8 mouse cellular contexts compared by ENCODE assay signal in the genomic region with DNA sequence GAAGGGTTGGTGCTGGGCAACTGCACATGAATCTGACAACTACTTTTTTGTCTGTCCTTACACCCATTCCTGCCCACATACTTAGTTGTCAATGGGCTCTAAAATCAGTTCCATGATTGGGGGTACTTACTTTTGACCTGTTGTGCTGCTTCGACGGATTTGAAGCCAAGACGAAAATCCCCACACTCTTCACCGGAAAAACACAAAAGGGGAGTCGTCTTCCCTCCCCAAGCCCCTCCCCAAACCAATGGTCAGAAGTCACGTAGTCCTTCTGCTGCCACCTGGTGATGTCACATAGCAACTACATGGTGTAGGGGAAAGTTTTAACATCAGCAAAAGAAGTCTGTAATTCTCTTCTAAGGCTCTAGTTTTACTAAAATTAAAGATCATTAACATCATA. TPM values are rescaled to one million over a fixed set of nuclear protein-coding genes. Genes with fewer than 3 reads are reported as not detected.
A peak's percentile ranks its signal among the peaks of the same experiment; 100 is the strongest.
DNase-seq lines count a peak whose midpoint lies in the region; ATAC-seq and TF ChIP-seq lines count a peak whose summit lies in the region.

Eci2 (minus strand) TSS at position 218 of the 400 bp plus-strand sequence.

- H3K27me3 ChIP-seq in heart, embryonic 14.5 days (ENCODE audit: control insufficient read depth, insufficient read depth, low read length) = no peaks in the 10 kb centered on the region
- H3K27me3 ChIP-seq in kidney, postnatal 0 days (ENCODE audit: insufficient read depth, low read length) = no peaks in the 10 kb centered on the region
- no peaks in the 10 kb centered on the region for H3K27me3 ChIP-seq in neural tube, embryonic 15.5 days (replicated peaks)

- peak within 1 kb of the TSS; percentile 48 for H3K4me2 ChIP-seq in heart, embryonic 14.5 days (ENCODE audit: low read length)
- peak within 1 kb of the TSS; percentile 35 for H3K4me2 ChIP-seq in kidney, postnatal 0 days (ENCODE audit: low read length)
- H3K4me2 ChIP-seq in neural tube, embryonic 15.5 days = peak within 1 kb of the TSS; percentile 36

- peak within 1 kb of the TSS; percentile 15; the same call in 1 of the 2 replicates for H3K4me3 ChIP-seq in embryonic fibroblast, embryonic 13.5 days (ENCODE audit: insufficient read depth, low read length)
- peak within 1 kb of the TSS; percentile 15 to 34 for H3K4me3 ChIP-seq in heart, embryonic 14.5 days (ENCODE audit: control insufficient read depth in 1 of 2, insufficient read depth in 1 of 2, low read depth in 1 of 2, low read length in 2 of 2)
- no peak within 1 kb of the TSS for H3K4me3 ChIP-seq in kidney, postnatal 0 days (replicated peaks; ENCODE audit: low read depth, low read length)
- H3K4me3 ChIP-seq in neural tube, embryonic 15.5 days (replicated peaks) = peak within 1 kb of the TSS; percentile 20

- WGBS in heart, embryonic 14.5 days = 3% methylated on average over 6 of the region's 6 CpGs
- 8% methylated on average over 6 of the region's 6 CpGs for WGBS in kidney, postnatal 0 days
- WGBS in neural tube, embryonic 15.5 days = 14% methylated on average over 6 of the region's 6 CpGs

- TF ChIP-seq CTCF in embryonic fibroblast, embryonic 13.5 days (IDR thresholded peaks at IDR 0.05; ENCODE audit: borderline replicate concordance, insufficient read depth, low read length) = peak; percentile 10; the same call in 1 of the 2 replicates
- peak; percentile 76 for TF ChIP-seq CTCF in kidney, postnatal 0 days (IDR thresholded peaks at IDR 0.05; ENCODE audit: low read depth)

- DNase-seq in WW6 (ENCODE audit: low read depth, low spot score) = peak; percentile 14
- peak; percentile 78 for DNase-seq in kidney, postnatal 0 days (ENCODE audit: low spot score)
- DNase-seq in lung, adult 18-20 months = peak; percentile 15 to 47

- H3K9ac ChIP-seq in heart, embryonic 14.5 days (ENCODE audit: low read length) = peak within 1 kb of the TSS; percentile 53; the same call in 1 of the 2 replicates
- no peak within 1 kb of the TSS for H3K9ac ChIP-seq in kidney, postnatal 0 days (ENCODE audit: low read depth, low read length)
- no peak within 1 kb of the TSS for H3K9ac ChIP-seq in neural tube, embryonic 15.5 days (replicated peaks)

- no peaks in the 10 kb centered on the region for H3K4me1 ChIP-seq in embryonic fibroblast, embryonic 13.5 days (ENCODE audit: control insufficient read depth, insufficient read depth, low read length)
- peaks cover 0 to 2% of the 10 kb centered on the region in 2 experiments; a peak in 1 of 4 replicates for H3K4me1 ChIP-seq in heart, embryonic 14.5 days (ENCODE audit: control insufficient read depth in 2 of 2, insufficient read depth in 2 of 2, low read length in 2 of 2)
- H3K4me1 ChIP-seq in kidney, postnatal 0 days (replicated peaks; ENCODE audit: insufficient read depth, low read length) = no peaks in the 10 kb centered on the region
- no peaks in the 10 kb centered on the region for H3K4me1 ChIP-seq in neural tube, embryonic 15.5 days

- no peak for TF ChIP-seq POLR2A in embryonic fibroblast, embryonic 13.5 days (IDR thresholded peaks at IDR 0.05; ENCODE audit: low read depth, low read length)

- no peaks in the 10 kb centered on the region for H3K9me3 ChIP-seq in heart, embryonic 14.5 days (ENCODE audit: control insufficient read depth, low read length)
- H3K9me3 ChIP-seq in kidney, postnatal 0 days (replicated peaks; ENCODE audit: low read length) = no peaks in the 10 kb centered on the region
- no peaks in the 10 kb centered on the region for H3K9me3 ChIP-seq in neural tube, embryonic 15.5 days (replicated peaks)

- H3K27ac ChIP-seq in embryonic fibroblast, embryonic 13.5 days (ENCODE audit: insufficient read depth, low read length) = no peak within 1 kb of the TSS
- H3K27ac ChIP-seq in heart, embryonic 14.5 days (replicated peaks in 1 of 2; ENCODE audit: control insufficient read depth in 1 of 2, insufficient read depth in 1 of 2, low read depth in 2 of 2, low read length in 2 of 2) = no peak within 1 kb of the TSS
- no peak within 1 kb of the TSS for H3K27ac ChIP-seq in kidney, postnatal 0 days
- H3K27ac ChIP-seq in neural tube, embryonic 15.5 days (replicated peaks) = no peak within 1 kb of the TSS

- H3K36me3 ChIP-seq in heart, embryonic 14.5 days (ENCODE audit: control insufficient read depth, insufficient read depth, low read length) = no peaks in the 10 kb centered on the region
- no peaks in the 10 kb centered on the region for H3K36me3 ChIP-seq in kidney, postnatal 0 days (ENCODE audit: insufficient read depth, low read length)
- no peaks in the 10 kb centered on the region for H3K36me3 ChIP-seq in neural tube, embryonic 15.5 days

- peak; percentile 68 for ATAC-seq in CD4-positive, CD25-positive, alpha-beta regulatory T cell, adult 4 months
- no peak for ATAC-seq in heart, embryonic 14.5 days (ENCODE audit: insufficient number of reproducible peaks, insufficient read depth, low FRiP score, low read depth)
- ATAC-seq in kidney, postnatal 0 days (replicated peaks; ENCODE audit: low FRiP score, low read depth) = no peak
- ATAC-seq in neural tube, embryonic 15.5 days (ENCODE audit: low FRiP score) = no peak
- no peak for ATAC-seq in frontal cortex, adult (ENCODE audit: low TSS enrichment)

RNA-seq across cellular contexts. Expression of gene Eci2, which starts in this region (rescaled TPM):
- polyA plus RNA-seq in CD4-positive, CD25-positive, alpha-beta regulatory T cell, adult 4 months (2017; shearing (Covaris generic)) = 10 to 100 TPM; 81.0 to 95.7 TPM
- polyA plus RNA-seq in embryonic fibroblast, embryonic 13.5 days (2011; ENCODE audit: insufficient read length, low read depth, missing spikeins) = 68.0 and 78.9 TPM in 2 replicates
- 155 and 161 TPM in 2 replicates for polyA plus RNA-seq in heart, embryonic 14.5 days (2014; fragmentation: Nextera tagmentation; extraction: Ambion mirVana)
- polyA plus RNA-seq in kidney, postnatal 0 days (2015; fragmentation: Nextera tagmentation; extraction: Ambion mirVana) = 180 and 185 TPM in 2 replicates
- polyA plus RNA-seq in neural tube, embryonic 15.5 days (2015; fragmentation: Nextera tagmentation; extraction: Ambion mirVana) = 93.0 and 100 TPM in 2 replicates

Comparison
In these comparisons a context has a peak if more than half of its experiments do, and no peak if none do; other contexts are left out.
1. DNase-seq: peak in every context shown above with its lines; median percentile 78 in kidney, postnatal 0 days; 31 in lung, adult 18-20 months; 14 in WW6.